Mouse (Mus musculus): ENCODE data around the gene Nacc1.
A peak's percentile ranks its signal among the peaks of the same experiment; 100 is the strongest.

DNA sequence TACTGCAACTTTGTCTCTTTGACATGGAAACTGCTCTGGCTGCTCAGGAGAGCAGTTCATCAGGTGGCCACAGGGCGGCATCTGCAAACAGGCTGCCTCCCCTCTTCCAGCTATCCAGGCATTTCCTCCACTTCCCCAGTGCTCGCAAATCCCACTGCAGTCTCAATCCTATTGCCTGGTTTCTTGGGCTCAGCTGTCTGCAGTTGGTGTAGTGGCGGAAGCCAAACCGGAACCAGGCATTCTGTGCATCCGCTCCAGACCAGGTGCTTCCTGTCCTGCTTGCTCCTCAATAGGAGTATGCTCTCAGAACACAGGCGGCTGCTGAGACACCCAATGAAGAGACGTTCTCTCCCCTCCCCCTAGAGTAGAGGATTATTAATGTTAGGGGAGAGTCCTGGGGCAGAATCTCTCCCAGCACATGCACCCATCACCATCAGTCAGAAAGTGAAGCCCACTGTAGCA lies 12.2 kb upstream of the Nacc1 start:
- TF ChIP-seq POLR2A (IDR thresholded peaks at IDR 0.05; ENCODE audit: extremely low read depth, insufficient read depth, low read length) (no peak), CTCF (IDR thresholded peaks at IDR 0.05; ENCODE audit: low read depth, low read length) (peak; percentile 80)

All from liver, adult 2 months (tissue).